Mouse (Mus musculus) heart, adult 2 months (tissue): ENCODE results near the gene Tex48. TPM values are rescaled to one million over a fixed set of nuclear protein-coding genes. Genes with fewer than 3 reads are reported as not detected.

Experiments used
- DNase-seq, 2 experiments: peaks; one replicate each; pipeline ENCODE4 v3.0.0; 2021
- H3K27ac ChIP-seq: fragments of 200-600 bp; 2 replicates; pipeline ENCODE4 v1.8.1; 2022
- H3K27me3 ChIP-seq: fragments of 200-500 bp; 2 replicates; pipeline ENCODE4 v1.6.1; 2012; ENCODE audit warnings: mild to moderate bottlenecking, low read length, inconsistent platforms, mixed read lengths; ENCODE audit not compliant: control insufficient read depth, insufficient read depth
- H3K36me3 ChIP-seq: fragments of 200-500 bp; 2 replicates; pipeline ENCODE4 v1.6.1; 2012; ENCODE audit warnings: low read length, inconsistent platforms; ENCODE audit not compliant: control insufficient read depth, insufficient read depth
- H3K4me1 ChIP-seq: fragments of 200-500 bp; 2 replicates; pipeline ENCODE4 v1.6.1; 2011; ENCODE audit warnings: low read length; ENCODE audit not compliant: control insufficient read depth, insufficient read depth
- H3K4me3 ChIP-seq: fragments of 200-600 bp; 2 replicates; pipeline ENCODE4 v1.8.1; 2022
- H3K79me2 ChIP-seq: fragments of 200-500 bp; replicated peaks from 2 replicates; pipeline ENCODE4 v1.6.1; 2012; ENCODE audit warnings: mild to moderate bottlenecking, inconsistent platforms, low read length, moderate library complexity, mixed read lengths; ENCODE audit not compliant: control insufficient read depth, insufficient read depth
- H3K9ac ChIP-seq: fragments of 200-500 bp; 2 replicates; pipeline ENCODE4 v1.6.1; 2012; ENCODE audit warnings: low read depth, mild to moderate bottlenecking, control low read depth, inconsistent platforms, low read length, mixed read lengths
- CTCF ChIP-seq: fragments of 200-600 bp; IDR thresholded peaks from 2 replicates; pipeline ENCODE4 v1.8.1; 2022; ENCODE audit warnings: antibody characterized with exemption, mild to moderate bottlenecking, moderate library complexity
- EP300 ChIP-seq: fragments of 200-500 bp; IDR thresholded peaks from 2 replicates; pipeline ENCODE4 v1.6.1; 2011; ENCODE audit warnings: low read depth, low read length, control low read depth; ENCODE audit not compliant: insufficient read depth
- POLR2A ChIP-seq: fragments of 200-500 bp; IDR thresholded peaks from 2 replicates; pipeline ENCODE4 v1.6.1; 2011; ENCODE audit warnings: mild to moderate bottlenecking, low read depth, low read length, control low read depth; ENCODE audit not compliant: insufficient read depth
- WGBS: fragments of 180-500 bp; shearing (Covaris S2); methylation state at CpG from one replicate; pipeline ENCODE4 v1.1.7; 2018; 5-methylcytosine and 5-hydroxymethylcytosine counted together
- intact Hi-C: fragments of 180-260 bp; cut with DNase I; formaldehyde crosslinking; loops from one replicate; pipeline ENCODE4 v1.15.1; 2025
- polyA plus RNA-seq: library from polyadenylated mRNA; depleted of rRNA; stranded (reverse); fragments of >200 nt; gene quantifications from 2 replicates; pipeline ENCODE4 v1.2.3, GENCODE M21; 2012
- total RNA-seq, 2 experiments: library from RNA; stranded (reverse); gene quantifications; 2 replicates each; pipeline ENCODE4 v1.2.3; 2021

Gene Tex48
- total and polyA plus RNA-seq, 3 experiments: not detected

- TF ChIP-seq EP300 (no peak), POLR2A (no peak), CTCF (no peak)
- Histone ChIP-seq H3K4me3 (no peak overlapping the region), H3K4me1 (peaks cover 6% of the 10 kb centered on the region), H3K27me3 (no peaks in the 10 kb centered on the region), H3K36me3 (no peaks in the 10 kb centered on the region; the same call in 1 of the 2 replicates), H3K9ac (no peak overlapping the region), H3K79me2 (no peaks in the 10 kb centered on the region), H3K27ac (no peak overlapping the region)
- WGBS: 82% methylated on average over 4 of the region's 4 CpGs
- intact Hi-C loops: no loop called here
- no peak for DNase-seq
These were observed 59.5 kb downstream of the Tex48 start for GRCm38 (mm10) chr4:63562742-63563141.

- peak overlapping the region; percentile 5 for H3K27ac ChIP-seq
- TF ChIP-seq CTCF (no peak), POLR2A (no peak), EP300 (no peak)
- H3K27me3 ChIP-seq: no peaks in the 10 kb centered on the region
- no peak overlapping the region for H3K4me3 ChIP-seq
- no peaks in the 10 kb centered on the region; the same call in 1 of the 2 replicates for H3K36me3 ChIP-seq
- no peak overlapping the region for H3K9ac ChIP-seq
- 52% methylated on average over 7 of the region's 7 CpGs for WGBS
- intact Hi-C loops: no loop called here
- peaks cover 8% of the 10 kb centered on the region for H3K4me1 ChIP-seq
- no peaks in the 10 kb centered on the region for H3K79me2 ChIP-seq
- peak in 1 of 2 experiments; percentile 44 for DNase-seq
These were observed 60.2 kb downstream of the Tex48 start for GRCm38 (mm10) chr4:63561861-63562675.

GRCm38 (mm10) chr4:63560079-63560478 is 62.1 kb downstream of the Tex48 start:
- H3K27ac ChIP-seq: no peak overlapping the region; the same call in 1 of the 2 replicates
- no peaks in the 10 kb centered on the region; the same call in 1 of the 2 replicates for H3K36me3 ChIP-seq
- peak in 1 of 2 experiments; percentile 50 for DNase-seq
- H3K4me1 ChIP-seq: peaks cover 10% of the 10 kb centered on the region
- H3K79me2 ChIP-seq: no peaks in the 10 kb centered on the region
- H3K4me3 ChIP-seq: no peak overlapping the region
- 66% methylated on average over 8 of the region's 8 CpGs for WGBS
- intact Hi-C loops: no loop called here
- H3K27me3 ChIP-seq: no peaks in the 10 kb centered on the region
- no peak overlapping the region for H3K9ac ChIP-seq
- no peak for TF ChIP-seq POLR2A
- TF ChIP-seq CTCF: 0 out of 2 replicates have a peak, but pooled peaks have one; percentile 3

DNA sequence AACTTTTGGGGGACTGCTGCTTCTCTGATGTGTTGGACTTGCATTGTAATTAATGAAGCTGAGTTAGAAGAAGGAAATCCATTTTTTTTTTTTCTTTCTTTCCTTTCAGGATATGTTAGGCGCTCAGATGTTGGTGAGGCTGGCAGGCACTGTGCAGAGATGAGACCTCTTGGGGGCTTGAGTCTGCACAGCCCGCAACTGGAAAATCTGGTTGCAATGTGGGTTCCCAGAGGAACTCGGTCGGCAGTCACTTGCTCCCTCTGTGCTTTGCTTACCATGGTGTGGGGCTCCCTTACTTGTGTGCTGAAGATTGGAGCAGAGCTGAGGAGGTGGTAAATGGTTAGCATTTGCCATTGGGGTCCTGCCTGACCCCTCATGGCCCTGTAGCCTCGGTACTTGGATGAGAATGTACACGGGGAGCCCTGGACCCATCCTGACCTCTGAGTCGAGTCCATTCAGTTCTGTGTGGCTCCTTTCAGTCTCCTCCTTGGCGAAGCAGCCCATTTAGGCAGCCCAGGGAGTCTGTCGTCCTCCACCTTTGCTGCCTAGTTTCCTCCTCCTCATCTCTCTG is 63.0 kb downstream of the Tex48 start:
- Histone ChIP-seq H3K4me1 (peaks cover 10% of the 10 kb centered on the region), H3K79me2 (no peaks in the 10 kb centered on the region), H3K36me3 (no peaks in the 10 kb centered on the region; the same call in 1 of the 2 replicates), H3K4me3 (peak overlapping the region; percentile 94), H3K9ac (peak overlapping the region; percentile 87), H3K27ac (peak overlapping the region; percentile 94), H3K27me3 (no peaks in the 10 kb centered on the region)
- 43% methylated on average over 9 of the region's 9 CpGs for WGBS
- DNase-seq: no peak
- TF ChIP-seq POLR2A (no peak), EP300 (no peak), CTCF (no peak)
- intact Hi-C loops: loop anchor here (2.0 to 10.0 kb wide), 3 partner anchors 38 to 1034 kb away; partner anchors contain the start of genes 4933430I17Rik and Pole3

- Histone ChIP-seq H3K36me3 (no peaks in the 10 kb centered on the region; the same call in 1 of the 2 replicates), H3K27ac (peak within 1 kb of the TSS; percentile 94), H3K9ac (peak within 1 kb of the TSS; percentile 87), H3K27me3 (no peaks in the 10 kb centered on the region), H3K4me3 (peak within 1 kb of the TSS; percentile 94), H3K79me2 (no peaks in the 10 kb centered on the region), H3K4me1 (peaks cover 10% of the 10 kb centered on the region)
- peak; percentile 90 to 92 for DNase-seq
- under 1% methylated on average over 77 of the region's 81 CpGs for WGBS
- intact Hi-C loops: loop anchor here (1.0 to 10.0 kb wide), 4 partner anchors 13 to 1034 kb away; partner anchors contain the start of genes 4933430I17Rik and Pole3
- no peak for TF ChIP-seq EP300
- TF ChIP-seq CTCF: peak; percentile 53
- peak; percentile 61 for TF ChIP-seq POLR2A
These were observed 63.7 kb downstream of the Tex48 start, which contains the start of gene Tmem268 for GRCm38 (mm10) chr4:63558407-63559081. Gene Tmem268, plus strand, starts transcription at chr4:63558781.
